Mouse (Mus musculus) thymus, postnatal 14 days (tissue): Measurements from ENCODE around the gene Zfp689.
A peak's percentile ranks its signal among the peaks of the same experiment; 100 is the strongest.
"Not testable (repeated sequence)": the region's sequence is repeated elsewhere in the genome, so short reads cannot be mapped to it uniquely, and the experiment has no call there.

ENCODE experiments used
- DNase-seq: peaks from one replicate; pipeline ENCODE4 v3.0.0; 2021

The Zfp689 gene

DNA sequence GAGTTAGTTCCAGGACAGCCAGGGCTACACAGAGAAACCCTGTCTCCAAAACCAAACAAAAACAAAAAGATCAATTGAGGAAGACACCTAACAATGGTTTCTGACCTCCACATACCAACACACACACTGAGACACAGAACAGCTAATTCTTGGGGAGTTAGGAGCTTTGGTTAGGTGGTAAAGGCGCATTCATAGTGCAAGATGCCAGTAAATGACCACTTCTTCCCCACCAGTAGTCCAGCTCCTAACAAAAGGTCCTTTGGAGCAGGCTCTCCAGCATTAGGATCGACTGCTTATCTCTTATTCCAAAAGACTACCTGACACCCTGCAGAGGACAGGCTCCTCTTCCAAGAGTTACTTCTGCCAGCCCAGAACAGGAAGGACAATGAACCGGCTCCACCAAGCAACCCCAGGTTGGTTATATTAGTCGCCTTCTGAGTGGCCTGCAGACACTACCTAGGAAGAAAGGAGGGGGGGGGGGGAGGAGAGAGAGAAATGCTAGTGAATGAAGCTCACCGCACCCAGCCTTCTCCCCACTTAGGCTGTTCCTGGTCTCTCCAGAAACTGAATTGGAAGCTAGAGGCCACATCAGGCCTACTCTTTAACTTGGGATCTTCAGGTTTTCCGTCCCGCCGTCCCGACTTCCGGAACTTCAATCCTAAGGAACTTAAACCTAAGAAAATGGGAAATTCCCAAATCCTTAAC, 21.2 kb upstream of the Zfp689 start:
- peak; percentile 39 for DNase-seq

DNA sequence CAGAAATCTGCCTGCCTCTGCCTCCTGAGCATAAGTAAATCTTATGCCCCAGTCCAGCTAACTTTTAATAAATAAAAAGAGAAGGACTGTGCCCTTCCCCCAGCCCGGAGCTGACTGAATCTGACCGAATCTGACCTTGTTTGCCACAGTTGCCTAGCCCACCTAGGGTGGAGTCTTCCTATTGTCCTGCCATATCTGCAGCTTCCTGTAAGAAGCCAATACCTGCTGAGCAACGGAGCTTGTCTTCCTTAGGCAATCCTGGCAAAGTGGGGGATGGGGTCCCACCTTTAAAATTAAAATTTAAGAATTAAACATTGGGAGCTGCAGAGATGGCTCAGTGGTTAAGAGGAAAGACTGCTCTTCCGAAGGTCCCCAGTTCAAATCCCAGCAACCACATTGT, 17.6 kb upstream of the Zfp689 start:
- no peak for DNase-seq

GRCm38 (mm10) chr7:127465670-127466069, 16.7 kb upstream of the Zfp689 start:
- not testable (repeated sequence) for DNase-seq

DNA sequence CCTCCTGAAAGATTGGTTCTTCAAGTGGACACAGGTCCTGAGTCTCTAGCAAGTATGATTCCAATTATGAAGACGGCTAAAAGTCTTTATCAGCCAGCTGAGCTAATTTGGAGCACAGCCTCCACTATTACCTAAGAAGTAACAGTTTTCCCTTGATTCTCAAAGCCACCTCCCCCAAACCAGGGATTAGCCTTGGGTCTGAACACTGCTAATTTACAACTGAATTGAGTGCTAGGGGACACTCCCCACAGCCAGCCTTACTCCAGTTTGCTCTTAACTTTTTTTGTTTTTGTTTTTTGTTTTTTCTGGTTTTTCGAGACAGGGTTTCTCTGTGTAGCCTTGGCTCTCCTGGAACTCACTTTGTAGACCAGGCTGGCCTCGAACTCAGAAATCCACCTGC, 16.2 kb upstream of the Zfp689 start:
- DNase-seq: no peak

DNA sequence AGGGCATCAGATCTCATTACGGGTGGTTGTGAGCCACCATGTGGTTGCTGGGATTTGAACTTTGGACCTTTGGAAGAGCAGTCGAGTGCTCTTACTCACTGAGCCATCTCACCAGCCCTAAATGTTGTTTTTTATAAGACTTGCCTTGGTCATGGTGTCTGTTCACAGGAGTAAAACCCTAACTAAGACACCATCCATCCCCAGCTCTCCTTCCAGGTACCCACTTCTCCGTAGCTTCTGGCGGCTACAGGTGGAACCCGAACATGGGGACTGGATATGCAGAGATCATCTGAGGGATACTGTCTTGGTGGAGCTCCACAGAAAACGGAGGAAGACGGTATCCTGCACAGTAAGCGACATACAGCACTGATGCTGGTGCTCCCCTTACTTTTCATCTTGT, 10.4 kb upstream of the Zfp689 start, which contains the start of gene Prr14:
TSS of gene Prr14 (plus strand) at position 301 of the 400 bp plus-strand sequence.
- not testable (repeated sequence) for DNase-seq

DNA sequence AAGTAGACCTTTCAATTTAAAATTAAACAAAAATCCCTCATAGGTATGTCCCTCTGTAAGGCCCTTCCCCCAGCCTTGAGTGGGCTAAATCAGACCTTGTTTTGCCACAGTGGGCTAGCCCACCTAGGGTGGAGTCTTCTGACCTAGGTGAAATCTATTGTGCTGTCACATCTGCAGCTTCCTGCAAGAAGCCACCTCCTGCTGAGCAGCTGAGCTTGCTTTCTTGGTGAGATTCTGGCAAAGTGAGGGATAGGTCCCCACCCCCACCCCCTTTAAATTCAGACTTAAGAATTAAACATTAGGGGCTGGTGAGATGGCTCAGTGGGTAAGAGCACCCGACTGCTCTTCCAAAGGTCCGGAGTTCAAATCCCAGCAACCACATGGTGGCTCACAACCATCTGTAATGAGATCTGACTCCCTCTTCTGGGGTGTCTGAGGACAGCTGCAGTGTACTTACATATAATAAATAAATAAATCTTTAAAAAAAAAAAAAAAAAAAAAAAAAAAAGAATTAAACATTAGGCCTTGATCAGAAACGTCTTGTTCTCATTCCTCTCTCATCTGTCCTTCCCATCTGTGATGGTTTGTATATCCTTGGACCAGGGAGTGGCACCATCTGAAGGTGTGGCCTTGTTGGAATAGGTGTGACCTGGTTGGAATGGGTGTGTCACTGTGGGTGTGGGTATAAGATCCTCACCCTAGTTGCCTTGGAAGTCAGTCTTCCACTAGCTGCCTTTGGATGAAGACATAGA, 9.6 kb upstream of the Zfp689 start:
- DNase-seq: not testable (repeated sequence)

- DNase-seq: no peak
These were observed 5.9 kb upstream of the Zfp689 start for GRCm38 (mm10) chr7:127454905-127455304.

DNA sequence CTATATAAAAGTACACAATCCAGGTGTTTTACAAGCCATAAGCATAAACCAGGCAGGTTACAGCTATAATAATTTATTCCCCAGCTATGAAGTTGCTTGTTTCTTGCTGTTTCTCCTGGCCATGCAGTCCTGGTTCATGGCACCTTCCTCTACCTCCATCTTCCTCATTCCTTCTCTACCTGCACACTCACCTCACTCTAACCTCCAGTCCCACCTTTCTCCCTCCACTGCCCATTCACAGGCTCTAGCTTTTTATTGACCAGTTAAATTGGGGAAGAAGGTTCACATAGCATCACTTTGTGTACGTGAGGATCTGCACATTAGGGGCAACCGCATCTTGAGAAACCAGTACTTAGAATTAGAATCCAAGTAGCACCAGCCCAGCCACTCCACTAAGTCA, 4.1 kb upstream of the Zfp689 start:
- no peak for DNase-seq

- DNase-seq: no peak
These were observed 1.0 kb upstream of the Zfp689 start for GRCm38 (mm10) chr7:127449966-127450365.

GRCm38 (mm10) chr7:127443976-127444375, 5.0 kb downstream of the Zfp689 start:
- DNase-seq: no peak

- peak; percentile 40 for DNase-seq
These were observed 11.2 kb downstream of the Zfp689 start for GRCm38 (mm10) chr7:127437724-127438123.

DNA sequence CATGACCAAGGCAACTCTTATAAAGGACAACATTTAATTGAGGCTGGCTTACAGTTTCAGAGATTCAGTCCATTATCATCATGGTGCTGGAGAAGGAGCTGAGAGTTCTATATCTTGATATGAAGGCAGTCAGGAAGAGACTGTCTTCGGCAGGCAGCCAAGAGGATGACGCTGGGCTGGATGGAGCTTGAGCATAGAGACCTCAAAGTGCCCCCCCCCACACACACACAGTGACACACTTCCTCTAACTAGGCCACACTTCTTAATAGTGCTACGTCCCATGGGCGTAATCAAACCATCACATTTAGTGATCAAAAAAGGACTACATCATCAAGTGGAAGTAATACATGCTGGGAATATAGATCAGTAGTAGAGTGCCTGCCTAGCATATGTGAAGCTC, 13.8 kb downstream of the Zfp689 start:
- no peak for DNase-seq

GRCm38 (mm10) chr7:127426354-127426753, 22.6 kb downstream of the Zfp689 start:
- no peak for DNase-seq

DNA sequence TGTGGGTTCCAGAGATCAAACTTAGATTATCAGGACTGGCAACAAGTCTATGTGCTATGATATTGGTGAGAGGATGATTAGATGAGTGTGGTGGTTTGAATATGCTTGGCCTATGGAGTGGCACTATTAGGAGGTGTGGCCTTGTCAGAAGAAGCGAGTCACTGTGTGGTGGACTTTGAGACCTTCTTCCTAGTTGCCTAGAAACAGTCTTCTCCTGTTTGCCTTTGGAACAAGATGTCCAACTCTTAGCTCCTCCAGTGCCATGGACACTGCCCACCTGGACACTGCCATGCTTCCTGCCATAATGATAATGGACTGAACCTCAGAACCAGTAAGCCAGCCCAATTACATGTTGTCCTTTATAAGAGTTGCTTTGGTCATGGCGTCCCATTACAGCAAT, 23.0 kb downstream of the Zfp689 start:
- DNase-seq: no peak

- no peak for DNase-seq
These were observed 23.7 kb downstream of the Zfp689 start for GRCm38 (mm10) chr7:127425291-127425690.

- no peak for DNase-seq
These were observed 26.7 kb downstream of the Zfp689 start for GRCm38 (mm10) chr7:127422247-127422646.

- peak; percentile 98 for DNase-seq
These were observed 27.4 kb downstream of the Zfp689 start, which contains the start of gene Zfp688 for GRCm38 (mm10) chr7:127421388-127422191. TSS of gene Zfp688 (minus strand) at chr7:127422068.

DNA sequence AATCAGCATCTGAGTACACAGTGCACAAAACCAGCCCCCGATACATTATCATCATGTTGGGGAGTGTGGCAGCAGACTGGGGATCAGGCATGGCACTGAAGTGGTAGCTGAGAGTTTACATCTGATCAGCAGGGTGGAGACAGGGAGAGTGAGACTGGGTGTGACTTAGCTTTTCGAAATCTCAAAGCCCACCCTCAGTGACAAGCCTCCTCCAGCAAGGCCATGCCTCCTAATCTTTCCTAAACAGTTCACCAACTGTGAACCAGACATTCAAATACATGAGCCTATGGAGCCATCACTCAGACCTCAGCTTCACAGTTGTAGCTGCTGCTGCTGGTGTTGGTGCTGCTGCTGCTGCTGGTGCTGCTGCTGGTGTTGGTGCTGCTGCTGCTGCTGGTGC, 37.5 kb downstream of the Zfp689 start:
- no peak for DNase-seq

DNA sequence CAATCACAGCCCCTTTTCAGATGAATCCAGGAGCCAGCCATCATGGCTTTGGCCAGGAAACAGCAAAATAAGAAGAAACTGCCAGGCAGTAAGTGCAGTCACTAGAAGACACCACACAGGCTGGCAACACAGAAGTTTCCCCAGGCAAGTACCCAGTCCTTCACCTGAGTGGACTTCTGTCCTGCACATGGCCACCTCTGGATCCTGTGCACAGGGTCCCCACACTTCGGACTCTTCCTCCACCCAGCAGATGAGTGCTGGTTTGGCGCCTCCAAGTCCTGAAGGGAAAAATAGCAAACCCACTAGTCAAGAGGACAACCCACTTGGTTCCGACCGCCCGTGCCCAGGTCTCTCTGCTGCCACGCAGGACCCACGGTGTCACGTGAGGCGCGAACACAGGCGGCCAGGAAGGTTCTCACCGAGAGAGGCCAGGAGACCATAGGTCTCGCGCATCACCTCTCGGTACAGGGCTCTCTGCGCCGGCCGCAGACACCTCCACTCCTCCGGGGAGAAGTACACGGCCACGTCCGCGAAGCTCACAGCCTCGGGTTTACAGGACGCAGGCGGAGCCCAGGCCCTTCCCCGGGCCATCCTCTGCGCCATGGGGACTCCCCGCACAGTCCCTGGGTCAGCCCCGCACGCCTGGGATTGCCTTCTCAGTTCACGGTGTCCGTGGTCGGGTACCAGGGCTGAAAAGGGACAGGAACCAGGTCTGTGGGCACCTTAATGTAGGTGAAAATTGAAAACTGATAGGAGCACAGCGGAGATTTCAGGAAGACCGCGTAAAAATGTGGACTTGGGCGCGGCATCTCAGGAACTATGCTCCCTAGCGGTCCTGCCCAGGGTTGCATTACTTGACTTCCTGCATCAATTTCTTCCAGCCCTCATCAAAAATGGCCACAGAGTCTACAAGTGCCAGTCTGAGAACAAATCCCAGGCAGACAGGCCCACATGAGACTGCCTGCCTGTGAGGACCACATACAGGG, 42.7 kb downstream of the Zfp689 start, which contains the start of gene Zfp764:
TSS of gene Zfp764 (minus strand) at position 821 of the 986 bp plus-strand sequence.
- DNase-seq: peak; percentile 89

GRCm38 (mm10) chr7:127404101-127404500, 44.9 kb downstream of the Zfp689 start:
- not testable (repeated sequence) for DNase-seq

DNA sequence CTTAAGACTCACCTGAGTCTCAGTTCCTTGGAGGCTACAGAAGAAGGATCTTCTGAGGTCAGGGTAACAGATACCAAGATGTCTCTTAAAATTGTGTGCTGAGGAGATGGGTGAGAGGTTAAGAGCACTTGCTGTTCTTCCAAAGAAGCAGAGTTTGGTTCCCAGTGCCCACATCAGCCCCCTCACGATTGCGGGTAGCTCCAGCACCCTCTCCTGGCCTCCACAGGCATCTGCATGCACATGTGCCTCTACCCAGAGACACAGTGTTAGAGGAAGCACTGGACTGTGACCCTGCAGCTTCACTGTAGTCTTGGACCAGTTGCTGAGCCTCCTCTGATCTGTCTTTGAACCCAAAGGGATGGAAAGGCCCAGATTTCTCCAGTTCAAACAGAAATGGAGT, 46.0 kb downstream of the Zfp689 start:
- DNase-seq: peak; percentile 32

DNA sequence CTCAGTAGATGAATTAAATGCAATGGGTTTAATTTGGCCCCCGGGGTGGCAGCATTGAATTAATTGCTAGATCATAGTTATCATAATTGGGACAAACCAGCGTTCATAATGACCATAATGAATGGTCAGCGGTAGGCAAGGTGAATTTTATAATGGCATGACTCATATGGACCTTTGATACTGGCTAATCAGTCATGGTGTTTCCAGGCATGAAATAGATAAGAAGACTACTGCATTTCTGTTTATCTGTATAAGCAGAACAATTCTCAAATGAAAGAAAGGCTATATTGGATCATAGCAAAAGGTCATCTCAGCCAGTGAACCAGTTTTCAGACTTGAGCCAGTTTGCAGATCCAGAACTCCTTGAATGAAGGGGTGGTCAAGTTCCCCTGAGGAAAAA, 48.6 kb downstream of the Zfp689 start:
- no peak for DNase-seq
